Mouse (Mus musculus): ENCODE data around the gene Vmn2r7. TPM values are rescaled to one million over a fixed set of nuclear protein-coding genes. Genes with fewer than 3 reads are reported as not detected.
"Not testable (repeated sequence)": the region's sequence is repeated elsewhere in the genome, so short reads cannot be mapped to it uniquely, and the experiment has no call there.

Gene Vmn2r7
- not detected in 2 replicates for polyA plus RNA-seq (2015; fragmentation: Nextera tagmentation; extraction: Ambion mirVana)

DNA sequence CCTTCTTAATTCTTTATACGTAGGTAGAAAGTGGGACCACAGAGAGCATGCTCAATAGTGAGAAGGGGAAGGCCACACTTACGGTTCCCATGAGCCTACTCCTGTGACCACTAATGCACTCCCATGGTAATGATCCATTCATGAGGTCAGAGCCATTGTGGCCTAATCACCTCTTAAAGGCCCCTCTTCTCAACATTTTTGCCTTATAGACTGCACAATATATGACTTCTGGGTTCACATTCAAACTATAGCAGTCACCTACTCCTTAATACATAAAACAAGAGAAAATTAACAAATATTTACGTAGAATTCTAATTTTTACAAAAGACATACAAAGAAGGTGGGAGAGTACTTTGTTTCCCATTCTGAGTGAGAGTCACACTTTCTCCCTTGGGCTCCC lies at the start of gene Vmn2r7:
Vmn2r7 (minus strand) TSS at position 101 of the 400 bp plus-strand sequence.
- DNase-seq (ENCODE audit: low spot score), result not testable (repeated sequence)

DNA sequence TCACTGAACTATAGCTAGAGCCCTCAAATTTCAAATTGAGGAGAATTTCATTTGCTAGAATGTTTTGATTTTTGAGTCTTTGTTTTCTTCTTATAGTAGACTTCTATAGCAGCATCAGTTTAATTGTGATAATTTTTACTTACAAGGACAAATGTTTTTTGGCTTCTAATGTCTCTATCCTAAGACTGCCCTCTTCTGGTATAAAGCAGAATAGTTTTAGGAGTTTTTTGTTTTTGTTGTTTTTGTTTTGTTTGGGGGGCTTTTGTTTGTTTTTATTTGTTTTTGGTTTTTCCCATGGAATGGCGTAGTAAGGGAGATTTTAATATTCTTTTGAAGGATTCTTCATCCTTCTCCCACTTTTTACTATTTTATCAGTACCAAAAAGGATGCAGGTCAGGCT lies 45.2 kb upstream of the Vmn2r7 start:
- no peak for DNase-seq (ENCODE audit: low spot score)

DNA sequence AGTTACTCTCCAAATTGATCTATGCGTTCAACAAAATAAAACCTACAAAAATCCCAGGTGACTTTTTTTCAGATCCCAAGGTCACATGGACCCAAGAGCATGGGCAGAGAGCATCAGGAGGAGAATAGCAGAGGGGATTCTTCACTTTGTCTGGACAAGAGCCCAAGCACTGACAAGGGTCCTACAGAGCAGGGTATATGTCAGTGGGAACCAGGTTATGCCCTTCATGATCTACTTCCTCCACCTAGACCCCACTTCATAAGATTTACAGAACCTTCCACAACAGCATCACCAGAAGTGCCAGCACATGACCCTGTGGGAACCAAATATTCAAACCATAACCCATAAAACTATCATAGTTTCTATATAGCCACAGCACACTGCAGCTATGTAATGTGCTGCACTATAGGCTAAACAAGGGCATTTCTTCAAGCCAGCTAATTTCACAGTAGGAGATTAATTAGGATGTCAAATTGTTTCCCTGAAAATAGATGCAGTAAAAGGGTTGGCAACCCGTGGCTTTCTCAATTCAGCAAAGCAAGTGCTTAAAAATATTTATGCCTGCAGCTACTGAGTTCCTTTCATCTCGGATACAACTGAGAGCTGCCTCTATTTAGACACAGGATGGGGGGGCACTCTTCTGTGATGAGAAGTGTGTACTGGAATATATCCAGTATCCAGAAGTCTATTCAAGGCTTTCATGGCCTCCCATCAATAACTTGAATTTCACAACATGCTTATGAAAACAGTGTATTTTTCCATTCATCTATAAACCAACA lies 33.8 kb upstream of the Vmn2r7 start:
- DNase-seq (ENCODE audit: low spot score), result no peak

DNA sequence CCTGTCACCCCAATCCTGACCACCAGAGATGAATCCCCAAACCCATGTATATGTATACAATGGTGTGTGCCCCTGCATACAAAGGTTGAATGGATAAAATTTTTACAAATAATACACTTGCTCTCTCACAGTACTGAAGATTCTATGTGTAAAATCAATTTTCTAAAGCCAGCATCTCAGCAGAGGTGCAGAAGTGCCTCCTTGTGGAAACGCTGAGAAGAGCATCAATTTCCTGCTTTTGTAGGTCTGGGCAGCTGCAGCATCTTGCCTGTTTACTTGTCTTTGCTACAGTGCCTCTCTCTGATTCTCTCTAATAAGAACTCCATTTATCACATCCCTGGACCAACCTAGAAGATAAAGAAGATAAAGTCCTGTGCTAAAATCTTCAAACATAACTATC lies 32.1 kb upstream of the Vmn2r7 start:
- no peak for DNase-seq (ENCODE audit: low spot score)

DNA sequence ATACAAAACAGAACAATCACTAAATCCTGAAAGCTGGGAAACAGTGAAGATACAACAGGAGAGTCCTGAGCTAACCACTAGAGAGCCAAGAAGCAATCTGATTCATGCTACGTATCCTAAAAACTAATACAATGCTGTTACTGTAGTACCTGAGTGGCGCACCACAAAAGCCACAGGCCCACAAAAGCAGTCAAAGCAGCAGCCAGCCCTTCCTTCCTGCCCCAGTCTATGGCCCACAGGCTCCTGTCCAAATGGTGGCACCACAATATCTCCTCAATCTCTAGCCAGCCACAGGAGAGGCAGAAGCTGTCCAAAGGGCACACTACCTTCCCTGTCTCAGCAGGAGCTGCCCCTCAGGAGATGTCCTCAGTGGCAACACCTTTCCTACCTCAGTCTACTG lies 1.7 kb downstream of the Vmn2r7 start:
- DNase-seq (ENCODE audit: low spot score), result no peak

DNA sequence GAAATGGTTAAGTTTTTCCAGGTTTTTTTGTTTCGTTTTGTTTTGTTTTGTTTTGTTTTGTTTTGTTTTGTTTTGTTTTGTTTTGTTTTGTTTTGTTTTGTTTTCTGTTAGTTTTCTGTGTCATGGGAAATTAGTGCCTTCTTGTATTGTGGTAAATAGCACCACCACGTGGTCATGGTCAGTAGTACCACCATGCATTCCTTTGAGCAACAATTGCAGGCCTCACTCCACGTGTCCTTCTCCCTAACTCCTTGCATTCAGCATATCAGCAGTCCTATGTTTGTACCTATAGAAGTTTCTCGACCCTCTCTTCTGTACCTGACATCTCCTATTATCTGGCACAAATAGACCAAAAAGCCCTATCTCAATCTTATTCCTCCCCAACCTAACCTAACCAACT lies 2.3 kb downstream of the Vmn2r7 start:
- peak; percentile 17 for DNase-seq (ENCODE audit: low spot score)

DNA sequence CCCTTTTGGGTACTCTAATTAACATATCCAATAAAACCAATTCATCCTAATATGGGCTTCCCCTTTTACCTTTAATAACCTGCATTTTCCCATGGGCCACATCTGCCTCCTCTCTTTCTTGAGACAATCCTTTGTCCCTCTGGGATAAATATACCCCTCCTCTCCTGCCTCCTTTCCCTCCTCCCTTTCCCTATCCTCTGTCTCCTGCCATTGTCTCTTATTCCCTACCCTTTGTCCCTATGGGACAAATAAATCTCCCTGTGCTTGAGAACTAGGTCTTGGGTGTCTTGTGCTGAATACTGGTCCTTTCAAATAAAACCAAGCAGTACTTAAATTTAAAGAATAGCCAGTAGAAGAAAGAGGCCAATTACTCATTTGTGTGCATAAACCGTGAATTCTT lies 13.4 kb downstream of the Vmn2r7 start:
- DNase-seq (ENCODE audit: low spot score), result no peak

DNA sequence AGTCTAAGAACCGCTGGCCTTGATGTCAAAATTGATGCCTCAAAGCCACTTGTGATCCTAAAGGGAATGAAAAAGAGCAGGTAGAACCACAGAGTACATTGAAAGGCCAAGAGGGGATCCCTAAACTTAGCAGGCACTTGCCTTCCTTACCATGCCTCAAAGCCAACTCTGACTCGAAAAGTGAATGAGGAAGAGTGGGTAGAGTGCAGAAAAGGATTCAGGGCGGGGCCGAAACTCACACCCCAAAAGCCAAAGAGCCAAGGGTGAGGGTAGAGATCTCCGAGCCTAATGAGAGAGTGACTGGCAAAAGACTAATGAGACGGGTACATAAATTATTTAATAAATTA lies 53.3 kb downstream of the Vmn2r7 start:
- no peak for DNase-seq (ENCODE audit: low spot score)

DNA sequence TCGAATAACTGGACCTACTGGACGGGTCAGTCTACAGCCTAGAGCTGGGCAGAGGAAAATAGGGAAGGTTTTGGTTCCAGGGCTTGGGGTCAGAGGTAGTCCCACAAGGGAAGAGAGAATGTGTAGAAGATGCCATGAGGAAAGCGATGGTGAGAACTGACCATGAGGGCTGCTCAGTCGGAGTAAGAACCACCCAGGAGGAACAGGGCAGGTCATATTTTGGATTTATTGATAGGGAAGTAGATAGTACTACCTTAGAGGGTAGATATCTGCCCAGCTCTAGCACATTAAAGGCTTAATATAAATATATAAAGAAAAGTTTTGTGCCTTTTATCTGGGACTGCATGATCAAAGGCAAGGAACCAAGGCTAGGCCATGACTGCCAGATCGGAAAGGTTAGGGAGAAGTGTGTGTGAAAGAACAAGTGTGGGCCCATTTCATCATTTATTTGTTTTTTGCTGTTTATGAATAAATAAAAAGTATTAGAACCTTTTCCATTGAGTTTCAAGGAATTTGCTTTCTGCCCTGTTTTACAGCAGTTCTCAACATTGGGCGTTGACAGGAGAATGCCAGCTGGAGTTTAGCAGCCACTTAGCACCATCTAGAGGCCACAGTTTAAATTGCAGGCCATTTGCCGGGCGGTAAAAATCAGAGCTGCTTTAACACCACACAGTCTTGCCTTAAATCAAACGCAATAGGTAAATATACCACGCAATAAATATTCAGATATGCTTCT lies 53.9 kb downstream of the Vmn2r7 start:
- DNase-seq (ENCODE audit: low spot score), result peak; percentile 15

DNA sequence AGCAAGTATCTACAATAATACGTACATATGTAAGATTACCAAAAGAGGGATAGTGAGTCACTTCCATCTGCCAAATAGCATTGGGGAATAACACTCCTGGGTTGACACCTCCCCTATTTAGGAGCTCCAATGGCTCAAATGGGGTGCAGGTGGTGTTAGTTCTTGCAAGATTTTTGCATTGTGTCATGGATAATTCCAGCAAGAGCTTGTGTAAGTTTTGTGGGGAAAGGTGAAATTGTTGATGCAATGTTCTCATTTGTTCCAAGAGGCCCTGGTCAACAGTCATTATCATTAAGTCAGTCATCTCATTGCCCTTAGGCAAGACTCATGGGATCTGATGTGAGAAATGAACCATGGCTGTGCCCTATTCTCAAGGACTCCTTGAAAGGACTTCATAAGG lies 61.7 kb downstream of the Vmn2r7 start:
- no peak for DNase-seq (ENCODE audit: low spot score)

DNA sequence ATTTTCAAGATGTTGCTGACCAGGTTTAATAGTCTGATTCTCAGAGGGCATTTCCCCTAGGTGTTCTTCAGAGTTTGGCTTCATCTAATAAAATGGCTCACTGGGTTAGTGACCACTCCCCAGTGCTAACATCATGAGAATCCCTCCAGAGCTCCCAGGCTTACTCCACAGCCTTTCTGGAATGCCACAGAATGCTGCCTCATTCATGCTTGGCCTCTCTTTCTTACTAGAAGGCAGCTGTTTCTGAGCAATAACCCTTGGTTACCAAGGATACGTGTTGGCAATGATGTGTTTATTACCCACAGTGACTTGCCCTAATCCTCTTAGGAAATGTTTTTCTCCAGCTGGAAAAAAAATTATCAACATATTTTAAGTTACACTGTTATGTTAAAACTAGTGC lies 72.4 kb downstream of the Vmn2r7 start:
- DNase-seq (ENCODE audit: low spot score), result no peak

DNA sequence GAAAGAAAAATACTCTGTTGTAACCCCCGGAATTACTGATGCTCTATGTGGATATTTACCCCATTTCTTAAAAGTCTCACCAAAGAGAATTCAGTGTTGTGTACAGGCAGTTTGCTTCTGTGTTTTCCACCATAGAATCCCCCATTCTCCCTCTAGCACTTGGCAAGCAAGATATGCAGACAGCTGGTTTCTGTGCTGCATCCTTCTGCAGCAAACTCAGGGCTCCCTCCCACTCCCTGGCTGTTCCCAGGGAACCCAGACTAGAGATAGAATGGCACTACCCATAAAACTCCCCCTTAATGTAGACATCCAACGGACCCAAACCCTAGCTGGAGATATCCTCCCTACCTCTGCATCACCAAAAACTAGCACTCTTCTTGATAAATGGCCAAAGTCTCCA lies 88.4 kb downstream of the Vmn2r7 start:
- DNase-seq (ENCODE audit: low spot score), result no peak

DNA sequence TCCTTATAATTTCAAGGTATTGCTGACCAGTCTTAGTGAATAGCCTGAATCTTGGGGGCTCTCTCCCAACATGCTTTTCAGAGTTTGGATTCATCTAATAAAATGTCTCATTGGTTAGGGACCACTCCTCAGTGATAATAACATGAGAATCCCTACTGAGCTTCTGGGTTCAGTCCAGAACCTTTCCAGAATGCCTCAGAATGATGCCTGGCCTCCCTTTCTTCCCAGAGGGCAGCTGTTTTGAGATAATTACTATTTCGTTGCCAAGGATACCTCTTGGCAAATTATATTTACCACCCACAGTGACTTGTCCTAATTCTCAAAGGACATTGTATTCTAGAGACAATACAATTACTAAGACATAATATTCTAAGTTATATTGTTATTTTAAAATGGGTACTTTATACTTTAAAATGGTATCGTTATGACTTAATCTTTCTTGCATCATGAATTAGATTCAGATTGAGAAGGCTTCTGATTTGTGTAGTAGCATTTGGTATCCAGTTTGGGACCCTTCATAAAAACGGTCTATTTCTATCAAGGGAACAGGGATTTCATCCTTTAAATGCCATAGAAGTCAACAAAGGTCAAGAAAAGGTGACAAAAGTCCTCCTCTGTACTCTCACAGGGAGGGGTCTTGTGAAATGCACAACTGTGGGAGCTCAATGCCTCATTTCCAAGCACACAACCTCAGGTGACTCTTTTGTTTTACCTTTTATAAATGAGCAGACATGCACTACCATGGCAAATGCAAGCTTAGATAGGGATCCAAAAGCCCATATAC lies 117.2 kb downstream of the Vmn2r7 start:
- not testable (repeated sequence) for DNase-seq (ENCODE audit: low spot score)

DNA sequence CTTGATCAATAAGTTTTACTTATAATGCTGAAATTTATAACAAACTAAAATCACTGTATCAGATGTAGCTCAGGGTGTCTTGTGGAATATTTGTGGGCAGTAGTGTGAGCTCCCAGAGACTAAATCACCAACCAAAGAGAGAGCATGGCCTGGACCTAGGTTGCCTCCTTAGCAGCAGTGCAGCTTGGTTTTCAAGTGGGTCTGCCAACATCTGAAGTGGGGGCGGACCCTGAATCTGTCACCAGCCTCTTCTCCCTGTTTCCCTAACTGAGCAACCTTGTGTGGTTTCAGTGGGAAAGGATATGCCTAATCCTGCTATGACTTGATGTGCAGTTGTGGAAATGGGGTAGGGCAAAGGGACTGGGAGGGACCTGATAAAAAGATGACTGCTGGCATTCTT lies 118.8 kb downstream of the Vmn2r7 start:
- DNase-seq (ENCODE audit: low spot score), result not testable (repeated sequence)

DNA sequence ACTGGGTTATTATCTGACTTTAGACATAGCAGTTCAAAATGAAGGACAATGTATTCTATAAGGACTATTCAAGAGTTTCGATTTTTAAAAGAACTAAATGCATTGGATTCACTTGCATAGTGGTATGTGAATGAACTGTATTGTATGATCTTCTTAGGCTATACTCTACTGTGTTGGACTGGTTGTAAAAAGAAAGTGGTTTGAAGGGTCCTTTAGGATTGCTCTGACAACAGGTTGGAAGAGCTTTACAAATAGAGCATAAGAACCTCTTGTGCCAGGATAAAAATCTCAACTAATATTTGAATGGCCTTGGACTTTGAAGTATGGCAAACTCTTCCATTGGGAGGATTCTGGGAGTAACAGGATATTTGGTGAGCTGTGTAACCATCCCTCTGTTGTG lies 168.5 kb downstream of the Vmn2r7 start:
- not testable (repeated sequence) for DNase-seq (ENCODE audit: low spot score)

Measured in thymus, postnatal 0 days (tissue).